Mouse (Mus musculus): ENCODE data around the gene Insm2.

GRCm38 (mm10) chr12:55571181-55571580 lies 28.0 kb upstream of the Insm2 start:
- TF ChIP-seq CTCF (IDR thresholded peaks at IDR 0.05; ENCODE audit: insufficient read depth, low read depth, low read length) (no peak), POLR2A (IDR thresholded peaks at IDR 0.05; ENCODE audit: insufficient read depth, low read depth, low read length) (no peak)
